Mouse (Mus musculus) T-helper 17 cell (primary cell): ENCODE results near the gene Luzp2.
"Not testable (repeated sequence)": the region's sequence is repeated elsewhere in the genome, so short reads cannot be mapped to it uniquely, and the experiment has no call there.

Source experiments
- in situ Hi-C, 2 experiments: fragments of 300-600 bp; cut with MboI, MseI; formaldehyde crosslinking; loops; 1 replicate in 1 of 2; 2 replicates in 1 of 2; pipeline ENCODE4 v1.15.1; 2025; ENCODE audit warnings: high pct_unique_total_duplicates in 2 of 2

Luzp2 gene

DNA sequence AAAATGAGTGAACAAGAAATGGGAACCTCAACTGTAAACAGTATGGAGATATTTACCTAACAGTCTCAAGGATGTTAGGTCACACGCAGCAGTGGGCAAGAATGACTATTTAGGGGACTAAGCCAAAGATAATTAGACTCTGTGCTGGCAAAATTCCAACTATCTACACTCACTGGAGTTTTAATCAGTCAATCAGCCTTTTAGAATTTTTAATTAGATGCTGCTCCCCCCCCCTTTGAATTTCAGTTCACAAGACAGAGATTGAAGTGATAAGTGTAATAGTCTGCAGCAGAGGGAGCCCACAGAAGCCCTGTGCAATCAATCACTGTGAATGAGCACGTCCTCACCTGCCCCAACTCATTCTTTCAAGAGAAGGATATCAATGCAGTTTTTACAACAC, 165.1 kb downstream of the Luzp2 start:
- in situ Hi-C loops, result loop anchor here in 1 of 2 experiments (10.0 kb wide), 1 partner anchor 674 kb away; no protein-coding TSS in a partner anchor

DNA sequence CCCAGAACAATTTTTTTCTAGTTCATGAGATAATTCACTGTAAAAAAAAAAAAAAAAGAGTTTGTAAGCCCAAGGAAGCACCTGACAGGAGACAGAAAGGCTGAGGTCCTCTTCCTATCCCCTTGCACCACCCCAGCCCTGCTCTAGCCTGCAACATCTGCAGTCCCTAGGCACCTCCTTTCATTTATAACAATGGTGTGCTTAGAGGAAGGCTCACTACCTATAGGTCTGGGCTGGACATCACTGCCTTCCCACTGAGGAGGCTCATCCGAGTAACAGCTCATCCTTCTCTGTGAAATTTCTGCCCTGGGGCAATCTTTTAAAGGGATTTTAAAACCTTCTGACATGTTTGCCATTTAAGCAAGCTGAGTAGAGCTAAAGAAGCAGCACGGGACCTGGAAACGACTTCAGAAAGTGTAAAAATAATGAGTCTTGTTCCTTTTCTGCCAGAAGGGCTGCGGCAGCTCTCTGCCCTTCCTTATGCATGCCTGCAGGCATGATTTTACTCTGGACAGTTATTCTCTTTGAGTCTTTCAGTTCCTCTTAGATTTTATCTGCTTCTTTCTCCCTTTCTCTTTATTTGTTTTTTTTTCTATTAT, 174.0 kb downstream of the Luzp2 start:
- in situ Hi-C loops, result loop anchor here in 1 of 2 experiments (10.0 kb wide), 1 partner anchor 666 kb away; no protein-coding TSS in a partner anchor

DNA sequence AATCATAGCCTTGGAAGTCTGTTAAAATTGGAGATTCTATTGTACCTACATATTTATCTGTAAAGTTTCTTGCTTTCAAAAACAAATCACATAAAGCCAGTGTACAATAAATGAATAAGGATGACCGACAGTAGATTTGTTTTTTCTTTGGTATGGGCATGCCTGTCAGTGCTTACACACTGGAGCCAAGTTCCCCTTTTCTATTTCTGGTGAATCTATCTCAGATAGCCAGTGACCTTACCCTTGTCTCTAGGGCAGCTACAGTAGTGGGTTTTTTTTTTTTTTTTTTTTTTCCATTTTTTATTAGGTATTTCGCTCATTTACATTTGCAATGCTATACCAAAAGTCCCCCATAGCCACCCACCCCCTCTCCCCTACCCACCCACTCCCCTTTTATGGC, 298.6 kb downstream of the Luzp2 start:
- in situ Hi-C loops, result not testable (repeated sequence)

DNA sequence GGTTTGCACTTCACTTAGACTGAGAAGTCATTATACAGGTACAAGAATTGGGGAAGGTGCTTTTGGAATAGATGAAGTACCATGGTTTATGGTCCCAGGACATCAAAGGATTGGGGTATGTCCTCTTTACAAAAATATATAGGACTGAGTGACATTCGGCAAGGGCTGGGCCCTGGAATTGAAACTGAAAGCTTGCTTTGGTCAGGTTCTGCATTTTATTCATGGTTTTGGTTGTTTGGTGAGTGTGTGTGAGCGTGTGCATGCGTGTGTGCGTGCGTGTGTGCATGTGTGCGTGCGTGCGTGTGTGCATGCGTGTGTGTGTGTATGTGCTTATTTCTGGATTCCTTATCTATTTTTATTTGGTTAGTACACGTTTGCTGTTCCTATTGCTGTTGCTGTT, 353.6 kb downstream of the Luzp2 start:
- in situ Hi-C loops, result loop anchor here in 1 of 2 experiments (10.0 kb wide), 1 partner anchor 1566 kb away; no protein-coding TSS in a partner anchor

DNA sequence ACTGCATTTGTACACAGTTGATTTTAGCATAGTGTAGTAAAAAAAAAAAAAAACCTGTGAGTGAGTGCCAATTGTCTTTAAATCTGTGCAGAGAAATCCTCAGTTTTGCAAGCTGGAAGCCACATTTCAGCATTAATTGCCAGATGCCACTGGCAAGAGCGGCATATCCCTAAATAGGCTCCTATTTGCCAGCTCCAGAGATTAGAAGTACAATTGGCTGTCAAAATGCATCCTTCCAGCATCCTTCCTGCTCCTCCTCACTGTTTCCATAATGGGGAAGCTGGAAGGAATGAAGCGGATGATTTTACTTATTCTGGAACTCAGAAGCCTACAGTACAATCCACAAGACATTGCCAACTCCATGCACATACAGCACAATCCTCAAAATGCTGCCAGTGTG, 354.2 kb downstream of the Luzp2 start:
- in situ Hi-C loops, result loop anchor here in 1 of 2 experiments (10.0 kb wide), 1 partner anchor 1565 kb away; no protein-coding TSS in a partner anchor

DNA sequence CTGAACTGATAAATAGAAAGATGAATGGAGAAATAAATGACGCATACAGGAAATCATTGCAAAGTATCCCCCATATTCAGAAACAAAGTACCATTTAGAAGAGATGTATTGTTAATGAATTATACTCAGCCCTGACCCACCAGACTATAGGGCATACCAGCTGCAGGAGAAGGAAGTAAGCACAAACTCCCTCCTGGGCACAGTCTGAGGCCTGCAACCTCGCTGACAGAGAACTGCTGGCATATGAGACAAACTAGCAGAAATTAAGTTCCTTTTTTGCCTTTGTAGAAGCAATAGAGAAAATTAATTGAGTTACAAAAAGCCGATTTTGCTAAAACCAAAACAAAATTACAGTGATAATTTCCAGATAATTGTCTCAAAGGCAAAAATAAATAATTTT, 355.4 kb downstream of the Luzp2 start:
- in situ Hi-C loops, result no loop called here

DNA sequence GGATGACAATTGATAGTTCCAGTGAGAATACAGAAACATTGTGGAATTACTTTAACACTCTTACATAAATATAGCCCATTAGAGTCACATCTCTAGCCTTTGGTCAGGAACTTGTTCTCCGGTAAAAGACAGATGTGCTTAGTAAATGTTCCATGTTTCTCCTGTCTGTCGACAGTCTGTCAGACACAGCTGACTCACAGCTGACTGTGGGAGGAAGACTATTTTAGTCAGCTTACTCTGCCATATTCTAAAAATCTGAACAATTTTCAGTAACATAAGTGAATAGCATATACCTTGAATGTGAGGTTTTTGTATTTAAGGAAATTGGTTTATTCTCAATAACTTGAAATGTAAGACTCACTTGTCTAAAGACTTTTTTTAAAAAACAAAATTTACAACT, 363.5 kb downstream of the Luzp2 start:
- in situ Hi-C loops, result no loop called here

DNA sequence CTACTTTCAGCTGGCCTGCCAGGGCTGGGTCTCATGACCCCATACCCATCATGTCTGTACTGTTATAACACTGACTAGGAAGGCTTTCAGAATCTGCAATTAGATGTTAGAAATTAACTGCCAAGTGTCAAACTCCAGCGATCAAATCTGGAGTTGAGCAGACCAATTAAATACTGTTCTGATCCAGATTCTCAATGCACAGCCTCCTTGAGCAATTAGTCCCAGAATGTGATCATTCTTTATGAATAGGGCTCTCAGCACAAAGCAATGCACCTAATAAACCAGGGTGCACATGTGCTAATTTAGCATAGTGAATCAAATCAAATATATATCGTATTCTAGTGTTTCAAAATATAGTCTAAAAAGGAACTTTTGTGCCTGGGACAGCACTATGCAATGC, 387.7 kb downstream of the Luzp2 start:
- in situ Hi-C loops, result no loop called here

DNA sequence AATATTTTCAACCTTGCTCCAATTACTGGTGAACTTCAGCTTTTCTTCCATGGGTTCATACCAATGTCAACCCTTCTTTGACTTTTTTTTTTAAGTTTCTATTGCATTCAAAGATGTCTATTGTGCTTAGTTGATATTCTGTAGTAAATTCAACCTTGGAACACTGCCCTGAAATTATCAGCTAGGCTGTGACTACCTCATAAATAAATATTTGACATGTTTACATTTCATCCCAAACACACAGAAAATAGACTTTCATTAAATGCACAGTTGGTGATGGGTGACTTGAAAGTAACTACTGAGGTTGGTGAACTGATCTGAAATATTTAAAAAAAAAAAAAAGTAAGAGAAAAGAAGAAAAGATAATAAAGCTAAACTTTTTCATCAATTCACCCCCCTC, 394.1 kb downstream of the Luzp2 start:
- in situ Hi-C loops, result no loop called here
